Comparison of ENCODE assay signal across 9 mouse cellular contexts in the genomic region with DNA sequence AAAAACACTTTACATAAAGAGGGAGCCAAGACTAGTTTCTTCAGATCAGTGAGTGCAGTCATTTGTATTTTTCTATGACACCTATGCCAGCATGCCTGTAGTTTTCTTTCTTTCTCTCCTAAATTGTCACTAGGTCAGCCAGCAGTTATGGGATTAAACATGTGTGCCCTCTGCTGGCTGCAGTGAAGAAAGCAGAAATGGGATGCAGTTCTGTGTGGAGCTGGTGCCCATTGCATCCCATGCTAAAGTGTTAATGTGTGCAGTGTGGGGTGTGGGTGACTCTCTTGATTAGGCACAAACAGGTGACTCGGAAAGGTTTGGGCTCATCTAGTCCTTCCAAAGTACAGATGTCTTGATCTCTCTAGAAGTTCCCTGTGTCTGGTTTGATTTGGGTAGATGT. TPM values are rescaled to one million over a fixed set of nuclear protein-coding genes. Genes with fewer than 3 reads are reported as not detected.
DNase-seq lines count a peak whose midpoint lies in the region; TF ChIP-seq lines count a peak whose summit lies in the region.
"Had no signal": no experiment of that assay in that cellular context is flagged by ENCODE, and none has a peak within 500 bp of the region (broad histone marks: within the 10 kb centered on the region; RNA-seq: fewer than 3 reads in every experiment).

No protein-coding gene starts in this region.

- no peak overlapping the region for H3K4me3 ChIP-seq in heart, adult 2 months
- H3K4me3 ChIP-seq: embryonic facial prominence, embryonic 12.5 days had no signal

- 0 out of 2 replicates have a peak, but pooled peaks have one; percentile 30 for TF ChIP-seq EP300 in heart, adult 2 months (IDR thresholded peaks at IDR 0.05; ENCODE audit: insufficient read depth, low read depth, low read length)

- no peak overlapping the region for H3K9ac ChIP-seq in heart, adult 2 months (ENCODE audit: low read depth, low read length)
- H3K9ac ChIP-seq: embryonic facial prominence, embryonic 12.5 days had no signal

- H3K4me1 ChIP-seq in heart, adult 2 months (ENCODE audit: control insufficient read depth, insufficient read depth, low read length) = no peaks in the 10 kb centered on the region
- H3K4me1 ChIP-seq: embryonic facial prominence, embryonic 12.5 days had no signal

- 69% methylated on average over 1 of the region's 1 CpGs for WGBS in heart, adult 2 months

- H3K27ac ChIP-seq in heart, adult 2 months = no peak overlapping the region
- H3K27ac ChIP-seq: embryonic facial prominence, embryonic 12.5 days had no signal

- no peaks in the 10 kb centered on the region for H3K36me3 ChIP-seq in heart, adult 2 months (ENCODE audit: control insufficient read depth, insufficient read depth, low read length)

- peak in 1 of 2 experiments; percentile 27 for DNase-seq in heart, adult 2 months
- DNase-seq in heart, adult 9 months (ENCODE audit: low spot score in 2 of 2) = no peak
- DNase-seq in thymus, postnatal 14 days = peak; percentile 12
- DNase-seq in thymus, postnatal 36 days = no peak
- DNase-seq in cerebellum, postnatal 36 days = peak; percentile 31 to 40
- peak; percentile 26 to 40 for DNase-seq in layer of hippocampus, postnatal 36 days
- peak; percentile 22 for DNase-seq in right cerebral cortex, postnatal 14 days
- DNase-seq in spleen, postnatal 36 days (ENCODE audit: low spot score in 2 of 2) = no peak

- no peak for TF ChIP-seq POLR2A in heart, adult 2 months (IDR thresholded peaks at IDR 0.05; ENCODE audit: insufficient read depth, low read depth, low read length)

- H3K27me3 ChIP-seq in heart, adult 2 months (ENCODE audit: control insufficient read depth, insufficient read depth, low read length) = no peaks in the 10 kb centered on the region
- H3K27me3 ChIP-seq: embryonic facial prominence, embryonic 12.5 days had no signal

- no peaks in the 10 kb centered on the region for H3K79me2 ChIP-seq in heart, adult 2 months (replicated peaks; ENCODE audit: control insufficient read depth, insufficient read depth, low read length)

- intact Hi-C loops in heart, adult 2 months (cut with DNase I) = loop anchor here (2.0 kb wide), 1 partner anchor 43 kb away; no protein-coding TSS in a partner anchor

- TF ChIP-seq CTCF in heart, adult 2 months (IDR thresholded peaks at IDR 0.05) = peak; percentile 76

RNA-seq across cellular contexts. Expression of a gene that starts 11.1 kb away (rescaled TPM):
- not detected for total RNA-seq in heart, adult 2 months (2021)
- 0.27 and 0.41 TPM in 2 replicates for polyA plus RNA-seq in heart, adult 2 months (2012; rRNA removed)
- 1 to 10 TPM; 6.9 to 7.8 TPM for total RNA-seq in layer of hippocampus, postnatal 36 days (2021)

RNA-seq across cellular contexts. Expression of a gene that starts 37.2 kb away (rescaled TPM):
- 10 to 100 TPM; 17.9 to 23.8 TPM for total RNA-seq in heart, adult 2 months (2021)
- 22.4 and 29.5 TPM in 2 replicates for polyA plus RNA-seq in heart, adult 2 months (2012; rRNA removed)
- total RNA-seq in layer of hippocampus, postnatal 36 days (2021) = 10 to 100 TPM; 34.9 to 43.7 TPM

RNA-seq across cellular contexts. Expression of a gene that starts 37.7 kb away (rescaled TPM):
- total RNA-seq in heart, adult 2 months (2021) = 10 to 100 TPM; 15.6 to 17.4 TPM
- 18.1 and 24.7 TPM in 2 replicates for polyA plus RNA-seq in heart, adult 2 months (2012; rRNA removed)
- total RNA-seq in layer of hippocampus, postnatal 36 days (2021) = 10 to 100 TPM; 36.5 to 40.7 TPM

Comparison
In these comparisons a context has a peak if more than half of its experiments do, and no peak if none do; other contexts are left out.
1. DNase-seq: peak in thymus, postnatal 14 days (single experiment), cerebellum, postnatal 36 days (2 of 2), layer of hippocampus, postnatal 36 days (2 of 2) and right cerebral cortex, postnatal 14 days (single experiment); none in heart, adult 9 months (0 of 2), thymus, postnatal 36 days (0 of 2) and spleen, postnatal 36 days (0 of 2).
2. RNA of a gene that starts 11.1 kb away (total RNA-seq): 6.9 to 7.8 TPM in layer of hippocampus, postnatal 36 days; not detected in heart, adult 2 months; every median in the first group is over 4 times any median in the second.